Mouse (Mus musculus) Muller cell, postnatal 12 days (primary cell): ENCODE measurements around the gene Slc39a3.
"Not testable (repeated sequence)": the region's sequence is repeated elsewhere in the genome, so short reads cannot be mapped to it uniquely, and the experiment has no call there.

Experiments used
- DNase-seq: peaks from one replicate; pipeline ENCODE4 v3.0.0-alpha.2; 2015; ENCODE audit errors: inconsistent ontology term

Gene Slc39a3

DNA sequence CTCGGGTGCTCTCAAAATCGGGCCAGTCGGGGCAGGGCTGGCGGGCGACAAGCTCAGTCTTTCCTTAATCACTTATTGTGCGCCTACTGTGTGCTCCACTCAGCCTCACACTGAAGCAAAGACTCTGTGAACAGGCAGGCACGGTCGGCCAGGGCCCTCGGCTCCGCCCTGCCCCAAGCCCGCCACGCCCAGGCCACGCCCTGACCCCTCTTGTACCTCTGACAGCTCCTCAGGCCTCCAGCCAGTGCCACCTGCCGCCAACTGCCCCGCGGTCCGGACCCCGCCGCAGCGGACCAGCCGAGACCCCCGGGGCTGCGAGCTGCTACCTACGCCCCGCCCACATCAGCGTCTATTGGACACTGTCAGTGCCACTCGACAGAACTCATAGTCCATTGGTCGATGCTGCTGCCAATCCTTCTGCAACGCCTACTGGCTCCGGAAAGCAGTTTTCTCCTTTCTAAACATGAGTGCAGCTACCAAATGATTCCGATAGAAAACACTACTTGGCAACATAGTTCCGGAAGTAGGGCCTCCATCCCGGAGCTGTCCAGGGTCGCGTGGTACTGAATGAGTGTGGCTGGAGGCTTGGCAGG is at the start of gene Slc39a3:
Gene Slc39a3, minus strand, starts transcription at position 439 of the 593 bp plus-strand sequence.
- peak; percentile 97 for DNase-seq

DNA sequence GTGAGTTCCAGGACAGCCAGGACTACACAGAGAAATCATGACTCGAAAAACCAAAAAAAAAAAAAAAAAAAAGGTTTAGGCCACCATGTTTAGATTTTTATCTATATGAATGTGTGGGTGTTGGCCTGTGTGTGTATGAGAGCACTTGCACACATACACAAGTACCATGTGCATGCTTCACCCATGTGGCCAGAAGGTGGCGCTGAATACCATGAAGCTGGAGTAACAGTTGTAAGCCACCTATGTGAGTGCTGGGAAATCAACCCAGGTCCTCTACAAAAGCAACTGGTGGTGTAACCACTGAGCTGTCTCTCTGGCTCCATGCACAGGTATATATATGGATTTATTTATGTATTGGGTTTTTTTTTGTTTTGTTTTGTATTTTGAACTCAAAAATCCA is 49.8 kb upstream of the Slc39a3 start:
- DNase-seq: no peak

DNA sequence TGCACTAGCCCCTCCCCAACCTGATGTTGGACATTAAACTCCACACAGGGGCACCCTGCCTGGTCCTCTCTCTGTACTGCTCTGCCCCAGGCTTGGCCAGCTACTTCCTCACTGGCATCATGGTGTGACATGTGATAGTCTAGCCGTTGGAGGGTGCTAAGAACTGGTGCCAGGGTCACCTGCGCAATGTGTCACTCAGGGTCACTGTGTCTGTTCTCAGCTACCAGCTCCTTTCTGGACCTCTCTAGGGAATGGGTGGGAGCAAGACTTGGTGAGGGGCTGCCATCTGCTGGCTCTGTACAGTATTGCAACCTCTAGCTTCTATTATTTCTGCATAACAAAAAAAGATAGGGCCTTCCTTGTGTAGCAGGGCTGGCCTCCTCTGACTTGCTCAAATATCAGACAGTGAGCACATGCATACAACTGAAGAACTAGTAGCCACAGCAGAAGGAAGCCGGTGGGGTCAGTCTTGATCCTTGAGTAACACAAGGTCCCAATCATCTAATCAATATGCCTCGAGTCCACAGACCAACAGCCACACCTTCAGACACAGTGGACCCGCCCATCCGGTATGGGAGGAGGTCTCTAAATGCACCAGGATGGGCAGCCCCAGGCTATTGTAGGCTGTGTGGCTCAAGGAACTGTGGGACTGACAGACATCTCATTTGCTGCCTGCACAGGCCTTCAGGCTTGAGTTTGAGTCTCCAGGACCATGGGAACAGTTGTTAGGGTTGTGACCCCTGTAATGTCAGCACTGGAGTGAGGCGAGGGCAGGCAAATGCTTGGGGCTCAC is 45.1 kb upstream of the Slc39a3 start:
- peak; percentile 40 for DNase-seq

DNA sequence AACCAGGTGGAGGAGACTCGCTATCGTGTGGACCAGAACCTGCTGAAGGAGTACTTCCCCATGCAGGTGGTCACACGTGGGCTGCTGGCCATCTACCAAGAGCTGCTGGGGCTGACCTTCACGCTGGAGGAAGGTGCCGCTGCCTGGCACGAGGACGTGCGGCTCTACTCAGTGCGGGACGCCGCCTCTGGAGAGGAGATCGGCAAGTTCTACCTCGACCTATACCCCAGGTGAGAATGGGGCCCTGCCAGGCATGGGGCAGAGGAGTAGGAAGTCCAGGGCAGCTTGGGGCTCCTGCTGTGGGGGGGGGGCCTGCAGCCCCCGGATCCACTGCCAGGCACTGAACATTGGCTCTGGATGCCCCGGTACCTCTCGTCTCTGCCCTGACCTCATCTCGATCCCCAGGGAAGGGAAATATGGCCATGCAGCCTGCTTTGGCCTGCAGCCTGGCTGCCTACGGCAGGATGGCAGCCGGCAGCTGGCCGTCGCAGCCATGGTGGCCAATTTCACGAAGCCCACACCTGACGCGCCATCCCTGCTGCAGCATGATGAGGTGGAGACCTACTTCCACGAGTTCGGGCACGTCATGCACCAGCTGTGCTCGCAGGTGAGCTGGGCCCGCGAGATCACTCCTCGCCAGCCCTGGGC is 42.9 kb upstream of the Slc39a3 start:
- DNase-seq: no peak

DNA sequence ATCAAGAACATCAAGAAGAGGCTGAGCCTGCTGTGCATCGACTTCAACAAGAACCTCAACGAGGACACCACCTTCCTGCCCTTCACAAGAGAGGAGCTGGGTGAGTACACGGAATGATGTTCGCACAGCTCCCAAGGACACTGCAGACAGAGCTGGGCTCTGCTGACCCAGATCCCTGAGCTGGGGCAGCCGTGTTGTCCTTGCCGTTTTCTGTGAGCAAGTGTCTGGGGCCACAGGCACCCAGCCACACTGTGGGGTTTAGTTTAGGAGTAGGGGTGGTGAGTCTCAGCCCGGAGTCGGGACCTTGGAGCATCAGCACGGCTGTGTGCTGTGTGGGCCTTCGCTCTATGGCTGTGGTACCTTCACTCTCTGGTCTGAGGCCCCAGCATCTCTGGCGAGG is 40.7 kb upstream of the Slc39a3 start:
- no peak for DNase-seq

DNA sequence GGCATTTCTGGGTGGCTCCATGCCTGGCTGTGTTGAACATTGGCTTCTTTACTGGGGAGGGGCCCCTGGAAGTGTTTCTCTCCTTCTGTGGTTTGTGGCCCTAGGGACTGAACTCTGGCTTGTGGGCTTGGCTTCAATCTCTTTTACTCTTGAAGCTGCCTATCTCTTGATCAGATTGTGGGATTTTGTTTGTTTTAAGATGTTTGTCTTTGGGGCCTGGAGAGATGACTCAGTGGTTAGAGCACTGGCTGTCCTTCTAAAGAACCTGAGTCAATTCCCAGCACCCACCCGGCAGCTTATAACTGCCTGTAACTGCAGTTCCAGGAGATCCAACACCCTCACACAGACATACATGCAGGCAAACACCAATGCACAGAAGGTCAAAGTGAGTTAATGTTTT is 39.1 kb upstream of the Slc39a3 start:
- DNase-seq: no peak

DNA sequence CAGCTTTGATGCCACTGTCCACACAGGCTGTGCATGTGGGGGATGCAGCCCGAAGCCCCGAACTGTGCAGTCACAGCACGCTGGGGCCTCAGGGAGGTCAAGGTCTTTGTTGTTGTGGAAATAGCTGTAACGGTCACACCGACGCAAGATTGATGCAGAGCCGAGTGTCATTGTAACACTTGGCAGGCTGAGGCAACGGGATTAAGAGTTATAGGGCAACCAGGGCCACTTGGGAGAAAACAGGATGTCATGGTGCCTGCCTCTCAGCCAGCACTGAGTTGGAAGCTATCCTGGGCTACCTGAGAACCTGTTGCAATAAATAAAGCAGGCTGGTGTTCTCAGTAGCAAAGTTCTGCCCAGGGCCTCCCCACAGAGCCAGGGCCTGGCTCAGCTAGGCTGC is 38.5 kb upstream of the Slc39a3 start:
- DNase-seq: no peak

DNA sequence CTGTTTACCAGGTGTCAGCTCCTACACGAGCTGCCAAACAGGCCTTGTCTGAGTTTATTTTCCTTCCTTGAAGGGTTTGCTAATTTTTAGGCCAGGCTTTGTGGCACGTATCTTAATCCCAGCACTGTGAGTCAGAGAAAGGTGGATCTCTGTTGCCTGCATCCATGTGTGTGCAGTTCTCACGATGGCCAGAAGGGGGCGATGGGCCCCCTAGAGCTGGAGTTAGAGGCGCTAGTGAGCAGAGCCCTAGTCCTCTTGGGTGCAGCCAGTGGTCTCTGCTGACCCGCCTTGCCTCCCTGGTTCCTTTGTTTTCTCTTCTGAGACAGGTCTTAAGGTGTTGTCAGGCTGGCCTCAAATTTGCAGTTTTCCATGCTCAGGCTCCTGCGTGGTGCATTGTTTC is 36.2 kb upstream of the Slc39a3 start:
- DNase-seq: no peak

DNA sequence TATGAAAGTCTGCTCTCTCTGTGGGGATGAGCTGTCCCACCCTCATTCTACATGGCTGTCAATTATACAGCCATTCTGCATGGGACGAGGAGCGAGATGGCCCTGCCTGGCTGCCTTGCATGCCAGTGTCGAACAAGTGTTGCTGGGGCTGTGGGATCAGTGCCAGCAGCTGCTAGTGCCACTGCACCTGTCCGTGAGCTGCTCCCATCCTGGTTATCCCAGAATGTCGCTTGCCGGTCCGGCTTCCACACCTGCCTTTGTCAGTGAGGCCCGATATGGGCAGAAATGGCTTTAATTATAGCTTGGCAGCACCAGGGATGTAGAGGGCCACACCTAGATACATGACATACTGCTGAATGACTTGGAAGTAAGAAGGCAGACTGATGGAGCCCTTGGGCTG is 35.1 kb upstream of the Slc39a3 start:
- DNase-seq: no peak

DNA sequence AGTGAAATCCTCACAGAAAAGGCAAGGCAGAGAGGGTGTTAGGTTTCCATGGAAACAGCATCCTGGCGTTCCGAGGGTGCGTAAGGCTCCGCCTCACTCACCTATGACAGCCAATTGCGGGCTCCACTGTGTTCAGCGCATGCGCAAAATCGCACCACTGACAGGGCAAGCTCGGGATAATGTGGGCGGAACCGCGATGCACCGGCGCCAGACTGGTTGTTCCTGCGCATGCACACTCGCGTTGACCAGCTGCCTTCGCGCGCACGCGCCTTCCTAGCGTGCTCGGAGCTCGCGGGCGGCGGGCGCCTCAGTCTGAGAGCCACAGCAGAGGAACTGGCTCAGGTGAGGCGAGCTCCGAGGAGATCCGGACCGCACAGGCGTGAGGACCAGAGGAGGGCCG is 32.6 kb upstream of the Slc39a3 start, which contains the start of gene Thop1:
Gene Thop1, plus strand, starts transcription at position 200 of the 400 bp plus-strand sequence.
- DNase-seq: peak; percentile 97

DNA sequence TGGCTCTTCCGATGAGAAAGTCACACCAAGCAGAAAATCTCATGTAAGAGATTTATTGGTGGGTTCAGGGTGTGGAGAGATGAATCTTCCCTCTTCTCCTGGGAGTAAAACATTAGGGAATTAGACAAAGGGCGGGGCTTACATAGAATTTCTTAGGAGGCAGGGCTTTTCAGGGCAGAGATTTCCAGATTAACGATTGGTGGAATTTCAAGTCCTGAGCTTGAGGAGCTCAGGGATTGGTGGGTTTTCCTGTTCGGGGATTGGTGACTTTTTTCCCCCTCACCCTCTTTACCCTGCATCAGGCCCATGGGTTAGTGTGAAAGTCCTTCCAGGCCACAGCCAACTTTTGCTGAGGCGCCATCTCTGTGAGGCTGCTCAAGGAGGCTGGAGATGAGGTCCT is 31.5 kb upstream of the Slc39a3 start:
- DNase-seq: no peak

DNA sequence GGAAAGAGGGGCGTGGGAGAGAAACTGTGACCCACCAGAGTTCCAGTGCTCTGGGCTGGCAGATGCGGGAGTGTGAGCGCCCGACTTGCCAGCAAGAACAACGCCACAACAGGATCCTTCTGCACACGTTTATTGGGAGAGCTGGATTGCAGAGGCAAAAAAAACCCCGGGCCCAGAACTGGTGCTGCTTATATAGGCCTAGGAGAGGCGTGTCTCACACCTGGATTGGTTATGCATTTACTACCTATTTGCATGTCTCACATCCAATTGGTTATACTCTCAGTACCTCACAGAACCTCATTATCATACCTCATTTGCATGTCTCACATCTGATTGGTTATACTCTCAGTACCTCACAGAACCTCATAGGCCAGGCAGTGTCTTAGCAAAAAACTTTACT is 27.3 kb upstream of the Slc39a3 start:
- not testable (repeated sequence) for DNase-seq

DNA sequence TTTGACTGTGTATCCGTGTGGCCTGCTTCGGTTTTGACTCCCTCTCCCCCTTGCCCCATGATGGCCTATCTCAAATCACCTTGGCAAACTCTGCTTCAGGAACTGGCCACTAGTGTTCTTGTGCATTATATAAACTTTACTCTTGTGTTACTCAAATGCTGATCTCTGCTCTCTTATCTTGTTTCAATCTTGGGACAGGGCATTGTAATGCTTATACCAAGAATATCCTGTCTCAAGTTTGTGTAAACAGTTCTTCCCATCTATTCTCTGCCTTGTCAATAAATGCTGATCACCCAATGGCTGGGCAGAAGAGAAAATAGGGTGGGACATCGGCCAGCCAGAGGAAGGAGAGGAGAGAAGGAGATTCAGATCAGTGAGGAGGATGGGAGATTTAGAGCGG is 25.5 kb upstream of the Slc39a3 start:
- DNase-seq: no peak

DNA sequence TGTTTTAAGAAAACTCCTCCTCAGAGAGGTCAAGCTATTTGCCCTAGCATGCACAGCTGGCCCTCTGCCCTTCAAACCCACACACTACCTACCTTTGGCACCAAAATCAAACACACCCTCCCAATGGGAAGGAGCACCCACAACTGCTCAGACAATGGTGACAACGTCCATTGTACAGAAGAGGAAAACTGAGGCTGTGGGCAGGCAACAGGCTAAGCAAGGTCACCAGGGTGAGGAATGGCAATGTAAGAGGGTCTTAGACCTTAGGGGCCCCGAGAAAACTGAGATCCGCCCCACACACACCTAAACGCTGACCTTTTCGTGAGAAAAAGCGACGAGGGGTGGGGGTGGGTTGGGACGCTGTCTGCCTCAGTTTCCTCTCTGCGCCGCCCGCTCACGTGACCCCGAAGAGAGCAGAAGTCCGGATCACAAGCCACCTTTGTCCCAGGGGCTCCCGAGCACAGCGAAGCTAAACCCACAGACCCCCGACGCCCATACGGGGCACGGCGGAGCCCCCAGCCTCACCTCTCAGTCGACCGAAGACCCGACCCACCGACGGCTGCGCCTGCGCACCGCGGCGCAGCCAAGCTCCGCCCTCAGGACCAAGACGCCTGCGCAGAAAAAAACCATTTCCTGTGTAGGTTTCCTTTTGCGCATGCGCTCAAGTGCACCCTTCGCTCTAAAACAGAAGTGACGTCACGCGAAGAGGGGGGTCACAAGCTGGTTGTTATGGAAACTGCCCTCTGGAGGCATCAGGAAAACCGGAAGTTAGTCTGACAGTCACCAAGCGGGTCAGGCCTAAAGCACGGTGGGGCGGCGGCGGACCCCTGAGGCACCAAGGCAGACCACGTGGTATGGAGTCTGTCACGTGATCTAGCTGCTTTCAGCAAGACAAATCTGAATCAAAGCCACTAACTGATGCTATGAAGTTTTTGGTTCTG is 22.6 kb upstream of the Slc39a3 start, which contains the start of gene Sgta:
Gene Sgta, minus strand, starts transcription at position 579 of the 941 bp plus-strand sequence.
- DNase-seq: peak; percentile 99

DNA sequence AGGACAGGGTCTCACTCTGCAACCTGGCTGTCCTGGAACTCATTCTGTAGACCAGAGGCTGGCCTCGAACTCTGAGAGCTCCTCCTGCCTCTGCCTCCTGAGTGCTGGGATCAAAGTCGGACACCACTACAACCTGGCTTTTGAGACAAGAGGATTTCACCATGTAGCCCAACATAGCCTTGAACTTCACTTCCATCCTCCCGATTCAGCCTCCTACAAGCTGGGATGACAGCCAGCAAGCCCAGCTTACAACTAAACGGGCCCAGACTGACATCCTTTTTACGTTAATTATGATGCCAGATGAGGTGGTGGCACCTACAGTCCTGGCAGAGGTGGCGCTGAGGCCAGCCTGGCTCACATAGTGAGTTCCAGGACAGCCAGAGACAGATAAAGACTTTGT is 21.7 kb upstream of the Slc39a3 start:
- DNase-seq: no peak

DNA sequence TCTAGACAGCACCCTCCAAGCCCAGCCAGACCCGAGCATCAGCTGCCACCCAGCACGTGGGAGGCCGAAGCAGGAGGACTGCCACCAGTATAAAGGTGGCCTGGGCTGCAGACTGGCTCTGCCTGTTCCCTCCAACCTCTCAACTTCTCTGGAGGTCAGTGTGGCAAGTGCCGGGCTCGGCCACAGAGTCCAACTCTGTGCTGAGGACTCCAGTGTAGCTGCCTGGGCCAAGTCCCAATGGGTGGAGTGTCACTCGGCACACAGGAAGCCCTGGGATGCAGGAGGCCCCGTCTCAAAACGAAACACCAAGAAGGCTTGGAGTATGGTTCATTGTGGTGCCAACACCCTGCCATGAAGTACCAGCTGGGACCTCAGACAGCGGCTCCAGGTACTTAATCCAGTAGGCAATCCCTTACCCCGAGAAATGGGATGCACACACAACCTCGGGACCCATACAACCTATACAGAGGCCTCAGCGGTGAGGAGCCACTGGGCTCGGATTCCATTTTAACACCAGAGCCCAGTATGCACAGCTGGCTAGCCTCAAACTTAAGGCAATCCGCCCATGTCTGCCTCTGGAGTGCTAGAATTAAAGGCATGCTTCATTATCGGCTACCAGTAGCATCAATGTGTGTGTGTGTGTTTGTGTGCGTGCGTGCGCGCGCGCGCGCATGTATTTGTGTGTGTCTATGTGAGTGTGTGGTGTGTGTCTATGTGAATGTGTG is 20.3 kb upstream of the Slc39a3 start:
- DNase-seq: no peak

DNA sequence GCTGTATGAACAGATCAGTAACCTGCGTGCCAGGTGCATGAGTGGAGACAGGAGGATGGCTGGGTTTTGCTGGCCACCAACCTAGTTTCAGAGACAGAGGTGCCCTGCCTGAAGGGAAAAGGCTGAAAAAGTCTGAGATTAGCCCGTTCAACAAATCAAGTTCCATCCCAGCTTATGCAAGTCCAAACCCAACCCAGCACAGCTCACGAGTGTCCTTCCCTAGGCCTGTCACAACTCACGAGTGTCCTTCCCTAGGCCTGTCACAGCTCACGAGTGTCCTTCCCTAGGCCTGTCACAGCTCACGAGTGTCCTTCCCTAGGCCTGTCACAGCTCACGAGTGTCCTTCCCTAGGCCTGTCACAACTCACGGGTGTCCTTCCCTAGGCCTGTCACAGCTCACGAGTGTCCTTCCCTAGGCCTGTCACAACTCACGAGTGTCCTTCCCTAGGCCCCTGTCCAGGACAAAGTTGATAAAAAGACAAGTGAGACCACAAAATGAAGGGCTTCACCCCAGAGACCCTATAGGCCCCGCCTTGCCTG is 18.6 kb upstream of the Slc39a3 start:
- DNase-seq: not testable (repeated sequence)

DNA sequence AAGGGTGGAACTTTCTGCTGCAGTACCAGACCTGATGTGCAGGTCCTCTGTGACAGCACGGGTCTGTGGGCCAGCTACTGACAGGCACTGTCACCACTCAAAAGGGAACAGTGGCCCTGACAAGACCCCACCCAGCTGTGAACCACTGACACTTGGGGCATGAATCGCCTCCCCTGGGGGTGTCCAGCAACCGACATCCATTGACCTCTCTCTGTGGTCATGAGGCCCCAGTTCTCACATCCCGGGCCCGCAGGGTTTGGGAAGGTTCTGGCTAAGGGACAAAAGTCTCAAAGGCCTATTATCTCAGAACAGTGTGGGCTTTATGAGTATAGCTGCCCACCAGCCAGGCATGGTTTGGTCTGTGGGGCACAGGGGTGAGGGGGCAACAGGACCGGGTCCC is 17.9 kb upstream of the Slc39a3 start:
- no peak for DNase-seq

DNA sequence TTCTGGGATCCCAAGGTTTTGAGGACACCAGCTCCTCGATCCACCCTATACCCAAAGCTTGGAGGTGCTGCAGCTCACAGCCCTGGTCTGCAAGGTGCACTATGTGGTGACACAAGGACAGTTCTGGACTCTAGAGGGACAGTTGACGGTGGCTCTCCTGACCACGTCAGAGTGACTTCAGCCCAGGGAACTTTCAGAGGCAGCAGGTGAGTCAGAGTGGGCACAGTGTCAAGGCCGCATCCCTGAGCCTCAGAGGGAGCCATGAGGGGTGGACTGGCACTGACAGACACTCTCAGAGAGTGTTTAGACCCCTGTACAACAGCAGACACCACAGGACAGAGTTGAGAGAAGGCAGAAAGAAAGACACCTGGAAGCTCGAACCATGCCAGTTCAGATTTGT is 15.4 kb upstream of the Slc39a3 start:
- no peak for DNase-seq

DNA sequence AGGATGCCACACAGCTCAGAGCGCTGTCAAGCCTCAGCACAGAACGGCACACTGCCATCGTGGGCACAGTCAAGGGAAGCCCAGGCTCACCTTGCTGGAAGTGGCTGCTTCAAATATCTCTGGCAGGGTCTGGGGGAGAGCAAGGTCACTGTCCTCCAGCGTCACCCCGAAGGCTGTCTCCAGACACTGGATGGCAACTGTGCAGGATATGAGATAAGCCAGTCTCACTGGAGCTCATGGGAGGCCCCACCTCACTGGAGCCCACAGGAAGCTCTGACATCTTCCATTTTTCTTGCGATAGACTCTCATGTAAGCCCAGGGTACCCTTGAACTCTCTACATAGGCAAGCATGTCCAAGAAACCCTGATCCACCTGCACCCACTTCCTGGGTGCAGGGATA is 13.9 kb upstream of the Slc39a3 start:
- DNase-seq: no peak

DNA sequence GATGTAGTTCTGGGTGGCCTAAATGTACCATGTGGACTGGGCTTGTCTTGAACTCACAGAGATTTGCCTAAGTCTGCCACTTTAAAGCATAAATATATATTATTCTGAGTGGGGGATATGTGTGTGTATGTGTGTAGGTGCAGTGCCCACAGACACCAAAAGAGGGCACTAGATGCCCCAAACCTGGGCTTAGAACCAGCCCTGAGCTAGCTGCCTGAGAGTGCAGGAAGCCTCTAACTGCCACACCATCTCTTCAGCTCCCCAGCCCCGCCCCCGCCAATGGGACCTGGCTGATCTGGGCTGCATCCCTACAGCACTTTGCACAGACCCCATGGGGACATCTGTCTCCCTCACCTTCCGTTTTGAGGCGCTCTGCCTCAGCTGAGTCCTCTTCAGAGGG is 13.4 kb upstream of the Slc39a3 start:
- DNase-seq: no peak
